Mouse (Mus musculus): ENCODE results near the gene Ntm. TPM values are rescaled to one million over a fixed set of nuclear protein-coding genes. Genes with fewer than 3 reads are reported as not detected.
A peak's percentile ranks its signal among the peaks of the same experiment; 100 is the strongest.

Gene Ntm
- polyA plus RNA-seq, 2 experiments, result 23.9 to 32.4 TPM

- no peaks in the 10 kb centered on the region for H3K36me3 ChIP-seq (ENCODE audit: control insufficient read depth, insufficient read depth, low read length)
- no peak overlapping the region for H3K4me2 ChIP-seq (replicated peaks; ENCODE audit: low read depth, low read length, severe bottlenecking)
- no peak for TF ChIP-seq POLR2A (IDR thresholded peaks at IDR 0.05; ENCODE audit: borderline replicate concordance, extremely low read depth, insufficient read depth, insufficient read length)
- no peak overlapping the region for H3K4me3 ChIP-seq (replicated peaks; ENCODE audit: low read length)
- H3K27ac ChIP-seq (replicated peaks; ENCODE audit: low read depth, low read length), result no peak overlapping the region
- no peaks in the 10 kb centered on the region for H3K27me3 ChIP-seq (ENCODE audit: control insufficient read depth, insufficient read depth, low read length)
- no peaks in the 10 kb centered on the region for H3K9me3 ChIP-seq (ENCODE audit: control insufficient read depth, low read length)
- ATAC-seq (ENCODE audit: low FRiP score, low read depth) (no peak), DNase-seq (ENCODE audit: low spot score) (no peak)
- 80% methylated on average over 10 of the region's 10 CpGs for WGBS
- H3K9ac ChIP-seq (ENCODE audit: low read depth, low read length, severe bottlenecking), result no peak overlapping the region
- no peaks in the 10 kb centered on the region for H3K4me1 ChIP-seq (ENCODE audit: control insufficient read depth, insufficient read depth, low read length)
These were observed 376.6 kb downstream of the Ntm start for GRCm38 (mm10) chr9:29586381-29586770.

GRCm38 (mm10) chr9:29585746-29586380, 377.1 kb downstream of the Ntm start:
- no peaks in the 10 kb centered on the region for H3K27me3 ChIP-seq (ENCODE audit: control insufficient read depth, insufficient read depth, low read length)
- no peak overlapping the region for H3K9ac ChIP-seq (ENCODE audit: low read depth, low read length, severe bottlenecking)
- H3K4me2 ChIP-seq (replicated peaks; ENCODE audit: low read depth, low read length, severe bottlenecking), result no peak overlapping the region
- no peak for TF ChIP-seq POLR2A (IDR thresholded peaks at IDR 0.05; ENCODE audit: borderline replicate concordance, extremely low read depth, insufficient read depth, insufficient read length)
- DNase-seq (ENCODE audit: low spot score) (peak; percentile 58), ATAC-seq (ENCODE audit: low FRiP score, low read depth) (no peak)
- H3K4me1 ChIP-seq (ENCODE audit: control insufficient read depth, insufficient read depth, low read length), result no peaks in the 10 kb centered on the region
- H3K36me3 ChIP-seq (ENCODE audit: control insufficient read depth, insufficient read depth, low read length), result no peaks in the 10 kb centered on the region
- H3K4me3 ChIP-seq (replicated peaks; ENCODE audit: low read length), result no peak overlapping the region
- no peak overlapping the region for H3K27ac ChIP-seq (replicated peaks; ENCODE audit: low read depth, low read length)
- WGBS, result 61% methylated on average over 8 of the region's 8 CpGs
- H3K9me3 ChIP-seq (ENCODE audit: control insufficient read depth, low read length), result no peaks in the 10 kb centered on the region

GRCm38 (mm10) chr9:29578226-29578625, 384.7 kb downstream of the Ntm start:
- Histone ChIP-seq H3K36me3 (ENCODE audit: control insufficient read depth, insufficient read depth, low read length) (no peaks in the 10 kb centered on the region), H3K9ac (ENCODE audit: low read depth, low read length, severe bottlenecking) (no peak overlapping the region), H3K9me3 (ENCODE audit: control insufficient read depth, low read length) (no peaks in the 10 kb centered on the region), H3K4me3 (replicated peaks; ENCODE audit: low read length) (no peak overlapping the region), H3K4me1 (ENCODE audit: control insufficient read depth, insufficient read depth, low read length) (no peaks in the 10 kb centered on the region), H3K27me3 (ENCODE audit: control insufficient read depth, insufficient read depth, low read length) (no peaks in the 10 kb centered on the region), H3K4me2 (replicated peaks; ENCODE audit: low read depth, low read length, severe bottlenecking) (no peak overlapping the region), H3K27ac (replicated peaks; ENCODE audit: low read depth, low read length) (no peak overlapping the region)
- ATAC-seq (ENCODE audit: low FRiP score, low read depth), result no peak
- TF ChIP-seq POLR2A (IDR thresholded peaks at IDR 0.05; ENCODE audit: borderline replicate concordance, extremely low read depth, insufficient read depth, insufficient read length), result no peak
- 73% methylated on average over 11 of the region's 11 CpGs for WGBS
- DNase-seq (ENCODE audit: low spot score), result no peak

- ATAC-seq (ENCODE audit: low FRiP score, low read depth), result no peak
- DNase-seq (ENCODE audit: low spot score), result no peak
- Histone ChIP-seq H3K4me3 (replicated peaks; ENCODE audit: low read length) (no peak overlapping the region), H3K27ac (replicated peaks; ENCODE audit: low read depth, low read length) (no peak overlapping the region), H3K9ac (ENCODE audit: low read depth, low read length, severe bottlenecking) (no peak overlapping the region), H3K4me1 (ENCODE audit: control insufficient read depth, insufficient read depth, low read length) (no peaks in the 10 kb centered on the region), H3K4me2 (replicated peaks; ENCODE audit: low read depth, low read length, severe bottlenecking) (no peak overlapping the region), H3K36me3 (ENCODE audit: control insufficient read depth, insufficient read depth, low read length) (no peaks in the 10 kb centered on the region), H3K27me3 (ENCODE audit: control insufficient read depth, insufficient read depth, low read length) (no peaks in the 10 kb centered on the region), H3K9me3 (ENCODE audit: control insufficient read depth, low read length) (no peaks in the 10 kb centered on the region)
- TF ChIP-seq POLR2A (IDR thresholded peaks at IDR 0.05; ENCODE audit: borderline replicate concordance, extremely low read depth, insufficient read depth, insufficient read length), result no peak
- 41% methylated on average over 4 of the region's 4 CpGs for WGBS
These were observed 386.8 kb downstream of the Ntm start for GRCm38 (mm10) chr9:29576051-29576533.

- Histone ChIP-seq H3K27me3 (ENCODE audit: control insufficient read depth, insufficient read depth, low read length) (no peaks in the 10 kb centered on the region), H3K9me3 (ENCODE audit: control insufficient read depth, low read length) (no peaks in the 10 kb centered on the region), H3K4me2 (replicated peaks; ENCODE audit: low read depth, low read length, severe bottlenecking) (no peak overlapping the region), H3K27ac (replicated peaks; ENCODE audit: low read depth, low read length) (no peak overlapping the region), H3K4me1 (ENCODE audit: control insufficient read depth, insufficient read depth, low read length) (no peaks in the 10 kb centered on the region), H3K9ac (ENCODE audit: low read depth, low read length, severe bottlenecking) (no peak overlapping the region), H3K36me3 (ENCODE audit: control insufficient read depth, insufficient read depth, low read length) (no peaks in the 10 kb centered on the region), H3K4me3 (replicated peaks; ENCODE audit: low read length) (no peak overlapping the region)
- no peak for TF ChIP-seq POLR2A (IDR thresholded peaks at IDR 0.05; ENCODE audit: borderline replicate concordance, extremely low read depth, insufficient read depth, insufficient read length)
- no peak for ATAC-seq (ENCODE audit: low FRiP score, low read depth)
- no peak for DNase-seq (ENCODE audit: low spot score)
- 61% methylated on average over 5 of the region's 5 CpGs for WGBS
These were observed 388.4 kb downstream of the Ntm start for GRCm38 (mm10) chr9:29574548-29574947.
